Mouse (Mus musculus): ENCODE measurements around the gene Ndufc2. TPM values are rescaled to one million over a fixed set of nuclear protein-coding genes. Genes with fewer than 3 reads are reported as not detected.

Gene Ndufc2
- polyA plus RNA-seq, 1 experiment from 2014 or later = 600 TPM

GRCm38 (mm10) chr7:97452196-97452595 is 52.4 kb downstream of the Ndufc2 start:
- H3K9me3 ChIP-seq (replicated peaks; ENCODE audit: control insufficient read depth, low read length) = peaks cover 6% of the 10 kb centered on the region
- no peak overlapping the region for H3K9ac ChIP-seq (ENCODE audit: low read length)
- no peak overlapping the region for H3K4me3 ChIP-seq (ENCODE audit: low read length)
- ATAC-seq (replicated peaks; ENCODE audit: extremely low read depth, insufficient read depth, low FRiP score) = no peak
- no peak overlapping the region for H3K27ac ChIP-seq (ENCODE audit: low read length)
- H3K4me1 ChIP-seq (ENCODE audit: control insufficient read depth, insufficient read depth, low read length) = peaks cover 6% of the 10 kb centered on the region
- H3K4me2 ChIP-seq (ENCODE audit: low read depth, low read length) = peak overlapping the region; percentile 87; the same call in 1 of the 2 replicates
- no peaks in the 10 kb centered on the region for H3K36me3 ChIP-seq (ENCODE audit: control insufficient read depth, insufficient read depth)
- WGBS = 80% methylated on average over 6 of the region's 6 CpGs
- no peaks in the 10 kb centered on the region for H3K27me3 ChIP-seq (ENCODE audit: control insufficient read depth, insufficient read depth, low read length)

GRCm38 (mm10) chr7:97453141-97453921 is 53.5 kb downstream of the Ndufc2 start:
- H3K9me3 ChIP-seq (replicated peaks; ENCODE audit: control insufficient read depth, low read length) = peaks cover 6% of the 10 kb centered on the region
- H3K9ac ChIP-seq (ENCODE audit: low read length) = peak overlapping the region; percentile 55
- no peaks in the 10 kb centered on the region for H3K27me3 ChIP-seq (ENCODE audit: control insufficient read depth, insufficient read depth, low read length)
- 0 out of 2 replicates have a peak overlapping the region, but pooled peaks have one; percentile 5 for H3K27ac ChIP-seq (ENCODE audit: low read length)
- WGBS = 2% methylated on average over 27 of the region's 27 CpGs
- peak overlapping the region; percentile 87 for H3K4me2 ChIP-seq (ENCODE audit: low read depth, low read length)
- peak overlapping the region; percentile 51 for H3K4me3 ChIP-seq (ENCODE audit: low read length)
- peak; percentile 76 for ATAC-seq (replicated peaks; ENCODE audit: extremely low read depth, insufficient read depth, low FRiP score)
- no peaks in the 10 kb centered on the region for H3K36me3 ChIP-seq (ENCODE audit: control insufficient read depth, insufficient read depth)
- 0 out of 2 replicates have a peak, but pooled peaks cover 2% of the 10 kb centered on the region for H3K4me1 ChIP-seq (ENCODE audit: control insufficient read depth, insufficient read depth, low read length)

- Histone ChIP-seq H3K9me3 (replicated peaks; ENCODE audit: control insufficient read depth, low read length) (no peaks in the 10 kb centered on the region), H3K4me1 (ENCODE audit: control insufficient read depth, insufficient read depth, low read length) (0 out of 2 replicates have a peak, but pooled peaks cover 2% of the 10 kb centered on the region), H3K4me3 (ENCODE audit: low read length) (no peak overlapping the region), H3K9ac (ENCODE audit: low read length) (no peak overlapping the region), H3K4me2 (ENCODE audit: low read depth, low read length) (no peak overlapping the region), H3K36me3 (ENCODE audit: control insufficient read depth, insufficient read depth) (no peaks in the 10 kb centered on the region), H3K27ac (ENCODE audit: low read length) (no peak overlapping the region), H3K27me3 (ENCODE audit: control insufficient read depth, insufficient read depth, low read length) (no peaks in the 10 kb centered on the region)
- WGBS = 89% methylated on average over 10 of the region's 10 CpGs
- ATAC-seq (replicated peaks; ENCODE audit: extremely low read depth, insufficient read depth, low FRiP score) = no peak
These were observed 55.0 kb downstream of the Ndufc2 start for GRCm38 (mm10) chr7:97454795-97455194.

GRCm38 (mm10) chr7:97455577-97455976 is 55.8 kb downstream of the Ndufc2 start:
- H3K27ac ChIP-seq (ENCODE audit: low read length) = no peak overlapping the region
- H3K36me3 ChIP-seq (ENCODE audit: control insufficient read depth, insufficient read depth) = no peaks in the 10 kb centered on the region
- H3K27me3 ChIP-seq (ENCODE audit: control insufficient read depth, insufficient read depth, low read length) = no peaks in the 10 kb centered on the region
- ATAC-seq (replicated peaks; ENCODE audit: extremely low read depth, insufficient read depth, low FRiP score) = no peak
- 70% methylated on average over 3 of the region's 3 CpGs for WGBS
- no peak overlapping the region for H3K4me2 ChIP-seq (ENCODE audit: low read depth, low read length)
- H3K4me3 ChIP-seq (ENCODE audit: low read length) = no peak overlapping the region
- no peak overlapping the region for H3K9ac ChIP-seq (ENCODE audit: low read length)
- H3K4me1 ChIP-seq (ENCODE audit: control insufficient read depth, insufficient read depth, low read length) = 0 out of 2 replicates have a peak, but pooled peaks cover 2% of the 10 kb centered on the region
- no peaks in the 10 kb centered on the region for H3K9me3 ChIP-seq (replicated peaks; ENCODE audit: control insufficient read depth, low read length)

Other genes starting within 250 kb of the Ndufc2 start
- gene Usp35, start 68.0 kb upstream of the Ndufc2 start, polyA plus RNA-seq (2015; fragmentation: Nextera tagmentation; extraction: Ambion mirVana) = 1.1 and 1.2 TPM in 2 replicates
- 3.8 and 4.1 TPM in 2 replicates for gene Kctd21, start 67.7 kb upstream of the Ndufc2 start, polyA plus RNA-seq (2015; fragmentation: Nextera tagmentation; extraction: Ambion mirVana)
- gene Alg8, start 28.4 kb upstream of the Ndufc2 start, polyA plus RNA-seq (2015; fragmentation: Nextera tagmentation; extraction: Ambion mirVana) = 26.3 and 28.8 TPM in 2 replicates
- 1.0 and 2.0 TPM in 2 replicates for gene Thrsp, start 17.7 kb downstream of the Ndufc2 start, polyA plus RNA-seq (2015; fragmentation: Nextera tagmentation; extraction: Ambion mirVana)
- gene Kctd14, start 51.3 kb downstream of the Ndufc2 start, polyA plus RNA-seq (2015; fragmentation: Nextera tagmentation; extraction: Ambion mirVana) = 1.4 and 1.5 TPM in 2 replicates
- 37.3 and 40.8 TPM in 2 replicates for gene Ints4, start 81.0 kb downstream of the Ndufc2 start, polyA plus RNA-seq (2015; fragmentation: Nextera tagmentation; extraction: Ambion mirVana)
- 53.0 and 53.1 TPM in 2 replicates for gene Aamdc, start 179.5 kb downstream of the Ndufc2 start, polyA plus RNA-seq (2015; fragmentation: Nextera tagmentation; extraction: Ambion mirVana)
- gene Rsf1, start 179.9 kb downstream of the Ndufc2 start, polyA plus RNA-seq (2015; fragmentation: Nextera tagmentation; extraction: Ambion mirVana) = 13.2 and 14.0 TPM in 2 replicates